ENCODE assay signal across 10 mouse cellular contexts in genomic region chr4:134416177-134416576, GRCm38 (mm10). TPM values are rescaled to one million over a fixed set of nuclear protein-coding genes. Genes with fewer than 3 reads are reported as not detected.
DNase-seq lines count a peak whose midpoint lies in the region; ATAC-seq and TF ChIP-seq lines count a peak whose summit lies in the region.
"Had no signal": no experiment of that assay in that cellular context is flagged by ENCODE, and none has a peak within 500 bp of the region (broad histone marks: within the 10 kb centered on the region; RNA-seq: fewer than 3 reads in every experiment).

No protein-coding gene starts in this region.

- H3K36me3 ChIP-seq in neural tube, embryonic 14.5 days (ENCODE audit: control insufficient read depth, insufficient read depth, low read length): no peaks in the 10 kb centered on the region
- H3K36me3 ChIP-seq in intestine, postnatal 0 days (ENCODE audit: control insufficient read depth, insufficient read depth): peaks cover 75% of the 10 kb centered on the region

- H3K4me3 ChIP-seq in gastrocnemius, adult 2 months: peak overlapping the region; percentile 34
- H3K4me3 ChIP-seq in neural tube, embryonic 14.5 days (ENCODE audit: low read depth, low read length): no peak overlapping the region
- no peak overlapping the region for H3K4me3 ChIP-seq in intestine, postnatal 0 days (ENCODE audit: low read depth, low read length)

- 0 out of 2 replicates have a peak overlapping the region, but pooled peaks have one; percentile 6 for H3K4me2 ChIP-seq in neural tube, embryonic 14.5 days (ENCODE audit: low read depth, low read length)
- H3K4me2 ChIP-seq in intestine, postnatal 0 days (replicated peaks; ENCODE audit: low read depth): no peak overlapping the region

- intact Hi-C loops in gastrocnemius, adult 2 months (cut with DNase I): no loop called here

- H3K27ac ChIP-seq in gastrocnemius, adult 2 months: peak overlapping the region; percentile 32; the same call in 1 of the 2 replicates
- H3K27ac ChIP-seq in neural tube, embryonic 14.5 days (ENCODE audit: low read depth, low read length): no peak overlapping the region
- H3K27ac ChIP-seq in intestine, postnatal 0 days (ENCODE audit: low read depth, low read length): no peak overlapping the region

- no peaks in the 10 kb centered on the region for H3K27me3 ChIP-seq in neural tube, embryonic 14.5 days (ENCODE audit: control insufficient read depth, insufficient read depth, low read length)
- H3K27me3 ChIP-seq in intestine, postnatal 0 days (replicated peaks; ENCODE audit: control insufficient read depth, insufficient read depth, low read length): no peaks in the 10 kb centered on the region

- TF ChIP-seq CTCF in gastrocnemius, adult 2 months (IDR thresholded peaks at IDR 0.05): no peak
- TF ChIP-seq CTCF in intestine, postnatal 0 days (IDR thresholded peaks at IDR 0.05; ENCODE audit: low read depth): no peak

- no peaks in the 10 kb centered on the region for H3K9me3 ChIP-seq in neural tube, embryonic 14.5 days (ENCODE audit: control insufficient read depth, low read length)
- no peaks in the 10 kb centered on the region for H3K9me3 ChIP-seq in intestine, postnatal 0 days (ENCODE audit: control insufficient read depth)

- 0 out of 2 replicates have a peak overlapping the region, but pooled peaks have one; percentile 12 for H3K9ac ChIP-seq in neural tube, embryonic 14.5 days (replicated peaks; ENCODE audit: low read depth, low read length)
- H3K9ac ChIP-seq in intestine, postnatal 0 days (ENCODE audit: low read depth, low read length): no peak overlapping the region
- H3K9ac ChIP-seq: liver, postnatal 0 days had no signal

- peaks cover 7% of the 10 kb centered on the region; the same call in 1 of the 2 replicates for H3K4me1 ChIP-seq in neural tube, embryonic 14.5 days (ENCODE audit: control insufficient read depth, insufficient read depth, low read length)
- no peaks in the 10 kb centered on the region for H3K4me1 ChIP-seq in intestine, postnatal 0 days (replicated peaks; ENCODE audit: control insufficient read depth, insufficient read depth, low read length)

- no peak for ATAC-seq in neural tube, embryonic 14.5 days (ENCODE audit: low read depth)
- ATAC-seq in intestine, postnatal 0 days: no peak
- ATAC-seq: liver, postnatal 0 days had no signal

- DNase-seq in gastrocnemius, adult 2 months: peak; percentile 33
- DNase-seq in gastrocnemius, postnatal 4 days (ENCODE audit: low spot score in 2 of 2): no peak
- DNase-seq in cerebellum, adult 8-10 months: peak; percentile 48
- DNase-seq in heart, postnatal 4 days: peak; percentile 42
- no peak for DNase-seq in urinary bladder, postnatal 10 days (ENCODE audit: low spot score)
- no peak for DNase-seq in layer of hippocampus, postnatal 36 days
- DNase-seq: liver, postnatal 0 days; thymus, postnatal 4 days had no signal

- 56% methylated on average over 17 of the region's 17 CpGs for WGBS in neural tube, embryonic 14.5 days
- 80% methylated on average over 17 of the region's 17 CpGs for WGBS in intestine, postnatal 0 days

RNA-seq across cellular contexts. Expression of gene Pafah2, which starts 20.1 kb away (rescaled TPM):
- 1 to 10 TPM; 2.6 to 4.0 TPM for total RNA-seq in gastrocnemius, adult 2 months (2021)
- 1 to 10 TPM; 4.4 to 4.9 TPM for total RNA-seq in gastrocnemius, postnatal 4 days (2021)
- total RNA-seq in heart, postnatal 4 days (2021): 1 to 10 TPM; 8.6 to 8.9 TPM
- polyA plus RNA-seq in neural tube, embryonic 14.5 days (2014; fragmentation: Nextera tagmentation; extraction: Ambion mirVana): 7.7 and 7.8 TPM in 2 replicates
- 39.8 and 49.2 TPM in 2 replicates for polyA plus RNA-seq in intestine, postnatal 0 days (2015; fragmentation: Nextera tagmentation; extraction: Ambion mirVana)
- total RNA-seq in layer of hippocampus, postnatal 36 days (2021): 1 to 10 TPM; 6.6 to 8.2 TPM

RNA-seq across cellular contexts. Expression of gene Extl1, which starts 32.5 kb away (rescaled TPM):
- total RNA-seq in gastrocnemius, adult 2 months (2021): 10 to 100 TPM; 25.1 to 27.8 TPM
- total RNA-seq in gastrocnemius, postnatal 4 days (2021): 10 to 100 TPM in 1 of 2 experiments, 1 to 10 TPM in 1; 7.5 to 10.2 TPM
- total RNA-seq in heart, postnatal 4 days (2021): 1 to 10 TPM; 2.7 to 2.9 TPM
- 0.31 and 0.53 TPM in 2 replicates for polyA plus RNA-seq in neural tube, embryonic 14.5 days (2014; fragmentation: Nextera tagmentation; extraction: Ambion mirVana)
- polyA plus RNA-seq in intestine, postnatal 0 days (2015; fragmentation: Nextera tagmentation; extraction: Ambion mirVana): 1.0 and 1.2 TPM in 2 replicates
- 10 to 100 TPM; 41.8 to 45.5 TPM for total RNA-seq in layer of hippocampus, postnatal 36 days (2021)

RNA-seq across cellular contexts. Expression of gene Stmn1, which starts 51.9 kb away (rescaled TPM):
- 1 to 10 TPM; 3.0 to 3.8 TPM for total RNA-seq in gastrocnemius, adult 2 months (2021)
- 100 to 1,000 TPM; 152 to 171 TPM for total RNA-seq in gastrocnemius, postnatal 4 days (2021)
- 100 to 1,000 TPM; 312 to 327 TPM for total RNA-seq in heart, postnatal 4 days (2021)
- 5,364 and 5,581 TPM in 2 replicates for polyA plus RNA-seq in neural tube, embryonic 14.5 days (2014; fragmentation: Nextera tagmentation; extraction: Ambion mirVana)
- polyA plus RNA-seq in intestine, postnatal 0 days (2015; fragmentation: Nextera tagmentation; extraction: Ambion mirVana): 398 and 412 TPM in 2 replicates
- 100 to 1,000 TPM; 338 to 365 TPM for total RNA-seq in layer of hippocampus, postnatal 36 days (2021)

Comparison
In these comparisons a context has a peak if more than half of its experiments do, and no peak if none do; other contexts are left out.
1. DNase-seq: peak in gastrocnemius, adult 2 months (single experiment), cerebellum, adult 8-10 months (single experiment) and heart, postnatal 4 days (single experiment); none in gastrocnemius, postnatal 4 days (0 of 2), urinary bladder, postnatal 10 days (single experiment) and layer of hippocampus, postnatal 36 days (0 of 2).
2. RNA of gene Stmn1, which starts 51.9 kb away (total RNA-seq): 338 to 365 TPM in layer of hippocampus, postnatal 36 days, 312 to 327 TPM in heart, postnatal 4 days and 152 to 171 TPM in gastrocnemius, postnatal 4 days; 3.0 to 3.8 TPM in gastrocnemius, adult 2 months; every median in the first group is over 10 times any median in the second.